In the genomic region with DNA sequence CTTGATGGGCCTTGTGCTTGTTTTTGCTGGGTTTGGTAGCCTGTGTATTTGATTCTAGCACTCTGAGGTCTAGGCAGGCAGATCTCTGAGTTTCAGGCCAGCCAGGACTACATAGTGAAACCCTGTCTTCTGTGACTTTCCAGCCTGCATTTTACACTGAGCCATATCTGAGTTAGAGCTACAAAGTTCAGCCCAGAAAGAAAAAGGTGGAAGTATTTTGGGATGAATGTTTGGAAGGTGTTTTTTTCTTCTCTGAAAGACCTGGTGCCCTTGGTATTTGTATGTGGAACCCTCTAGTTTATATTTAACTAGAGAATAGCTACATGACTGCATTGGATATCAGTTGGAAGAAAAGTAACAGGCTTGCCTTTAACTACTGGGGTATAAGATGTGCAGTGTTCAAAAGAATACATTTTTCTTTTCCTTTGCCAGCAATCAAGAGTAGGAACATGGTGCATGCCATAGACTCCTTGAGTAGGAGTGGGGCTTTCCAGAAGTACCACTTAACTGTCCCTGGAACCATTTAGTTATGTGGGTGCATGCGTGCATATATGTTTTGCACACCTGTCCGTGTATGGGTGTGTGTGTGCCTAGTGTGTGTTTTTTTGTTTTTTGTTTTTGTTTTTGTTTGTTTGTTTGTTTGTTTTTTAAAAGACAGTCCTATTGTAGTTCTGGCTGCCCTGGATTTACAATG, we compare ENCODE assay signal across 1 mouse cellular context.
TF ChIP-seq lines count a peak whose summit lies in the region.

No protein-coding gene starts in this region.

TF ChIP-seq in MEL, 35 proteins besides CTCF, POLR2A, EP300 and RAD21 (continued from another document):
- TF ChIP-seq MAX (IDR thresholded peaks at IDR 0.05; ENCODE audit: low read length) (no peak), KAT2A (conservative IDR thresholded peaks at IDR 0.05; ENCODE audit: low read depth, low read length) (no peak), MAFK (IDR thresholded peaks at IDR 0.05; ENCODE audit: borderline replicate concordance, low read depth, low read length) (no peak), UBTF (IDR thresholded peaks at IDR 0.05; ENCODE audit: borderline replicate concordance, insufficient read depth, low read depth, low read length) (no peak), GATA1 (IDR thresholded peaks at IDR 0.05; ENCODE audit: low read depth, low read length) (no peak), MYC (IDR thresholded peaks at IDR 0.05; ENCODE audit: low read depth, low read length) (no peak), ZMIZ1 (IDR thresholded peaks at IDR 0.05; ENCODE audit: low read depth, low read length) (no peak), BHLHE40 (IDR thresholded peaks at IDR 0.05; ENCODE audit: borderline replicate concordance, low read depth, low read length) (no peak), POLR2AphosphoS2 (IDR thresholded peaks at IDR 0.05; ENCODE audit: low read length) (no peak), E2F4 (IDR thresholded peaks at IDR 0.05; ENCODE audit: borderline replicate concordance, low read depth, low read length) (no peak), GABPA (IDR thresholded peaks at IDR 0.05; ENCODE audit: low read depth, low read length) (no peak), TBP (IDR thresholded peaks at IDR 0.05; ENCODE audit: low read depth, low read length) (no peak), ZKSCAN1 (IDR thresholded peaks at IDR 0.05; ENCODE audit: low read depth, low read length) (no peak)
TF ChIP-seq in MEL: peak in this region for 0.
